Mouse (Mus musculus) CD8-positive naive resting alpha-beta T cell, adult 2 months (primary cell): ENCODE results near the gene A430078G23Rik.
A peak's percentile ranks its signal among the peaks of the same experiment; 100 is the strongest.
"Not testable (repeated sequence)": the region's sequence is repeated elsewhere in the genome, so short reads cannot be mapped to it uniquely, and the experiment has no call there.

Experiments
- DNase-seq, 2 experiments: peaks; one replicate each; pipeline ENCODE4 v3.0.0; 2022; ENCODE audit warnings: low read depth in 2 of 2, low spot score in 2 of 2

Gene A430078G23Rik

GRCm38 (mm10) chr8:3353189-3353810 is at the start of gene A430078G23Rik:
TSS of gene A430078G23Rik (plus strand) at chr8:3353415.
- peak; percentile 52 to 58 for DNase-seq

DNA sequence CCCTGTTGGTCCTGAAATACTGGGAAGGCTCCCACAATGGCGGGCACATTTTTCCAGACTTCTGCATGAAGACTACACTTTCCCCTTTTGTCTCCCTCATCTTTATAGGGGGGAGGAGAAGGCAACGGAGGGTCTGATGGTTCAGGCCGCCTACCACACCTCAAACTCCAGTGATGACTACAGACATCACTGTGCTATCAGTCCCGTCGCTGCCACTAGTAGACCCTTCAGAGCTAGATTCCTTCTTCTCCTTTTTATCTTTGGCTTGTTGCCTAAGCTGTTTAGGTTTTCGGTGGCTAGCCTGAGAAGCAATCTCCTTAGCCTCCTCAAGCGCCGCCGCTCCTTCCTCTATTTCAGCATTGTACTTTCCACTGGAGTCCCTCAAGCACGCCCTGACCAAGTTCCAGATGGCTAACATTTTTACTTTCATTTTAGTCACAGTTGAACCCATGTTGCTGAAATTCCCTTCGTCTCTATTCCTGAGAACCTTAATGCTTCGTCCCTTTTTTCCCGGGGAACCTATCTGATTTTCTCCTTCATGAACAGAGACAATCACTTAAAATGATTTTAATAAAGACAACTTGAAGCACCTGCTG is 44.9 kb upstream of the A430078G23Rik start:
- DNase-seq = not testable (repeated sequence)

DNA sequence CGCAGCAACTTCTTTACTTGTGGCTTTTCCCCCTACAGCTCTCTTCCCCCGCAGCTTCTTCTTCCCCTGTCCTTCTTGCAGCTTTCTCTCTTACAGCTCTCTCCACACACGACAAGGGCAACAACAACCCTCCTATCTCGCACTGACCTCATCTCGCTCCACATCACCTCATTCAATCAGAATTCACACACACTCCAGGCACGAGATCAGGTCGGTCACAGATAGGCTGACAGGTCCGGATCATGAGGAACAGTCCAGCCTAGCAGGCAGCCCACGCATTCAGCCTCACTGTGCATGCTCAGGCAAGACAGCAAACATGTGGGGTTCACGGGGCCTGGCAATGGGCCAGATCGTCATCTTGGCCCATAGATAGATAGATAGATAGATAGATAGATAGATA is 43.6 kb upstream of the A430078G23Rik start:
- no peak for DNase-seq

GRCm38 (mm10) chr8:3311482-3311881 is 41.7 kb upstream of the A430078G23Rik start:
- DNase-seq = no peak

- not testable (repeated sequence) for DNase-seq
These were observed 39.8 kb upstream of the A430078G23Rik start for GRCm38 (mm10) chr8:3313417-3313816.

GRCm38 (mm10) chr8:3313843-3314242 is 39.4 kb upstream of the A430078G23Rik start:
- no peak for DNase-seq

- no peak for DNase-seq
These were observed 38.9 kb upstream of the A430078G23Rik start for GRCm38 (mm10) chr8:3314345-3314744.

- DNase-seq = no peak
These were observed 36.6 kb upstream of the A430078G23Rik start for GRCm38 (mm10) chr8:3316585-3316984.

GRCm38 (mm10) chr8:3319267-3319666 is 33.9 kb upstream of the A430078G23Rik start:
- DNase-seq = not testable (repeated sequence)

- DNase-seq = peak in 1 of 2 experiments; percentile 14
These were observed 29.0 kb upstream of the A430078G23Rik start for GRCm38 (mm10) chr8:3324253-3324652.

- DNase-seq = no peak
These were observed 26.2 kb upstream of the A430078G23Rik start for GRCm38 (mm10) chr8:3327056-3327455.

- DNase-seq = peak in 1 of 2 experiments; percentile 7
These were observed 25.5 kb upstream of the A430078G23Rik start for GRCm38 (mm10) chr8:3327538-3328245.

DNA sequence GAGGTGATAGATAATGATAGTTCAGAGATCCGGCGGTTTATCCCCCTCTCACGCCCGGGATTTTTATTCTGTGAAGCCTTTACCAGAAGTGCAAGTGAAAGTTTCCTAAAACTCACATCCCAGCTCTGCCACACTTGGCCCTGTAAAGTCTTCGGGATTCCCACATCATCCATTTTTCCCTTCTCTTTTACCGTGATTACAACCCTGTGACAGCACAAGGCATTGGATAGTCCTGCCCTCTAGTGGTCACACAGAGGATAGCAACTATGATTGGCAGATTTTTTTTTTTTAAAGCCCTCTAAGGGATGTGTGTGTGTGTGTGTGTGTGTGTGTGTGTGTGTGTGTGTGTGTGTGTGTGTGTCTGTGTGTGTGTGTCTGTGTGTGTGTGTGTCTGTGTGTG is 22.6 kb upstream of the A430078G23Rik start:
- DNase-seq = peak; percentile 28 to 56

DNA sequence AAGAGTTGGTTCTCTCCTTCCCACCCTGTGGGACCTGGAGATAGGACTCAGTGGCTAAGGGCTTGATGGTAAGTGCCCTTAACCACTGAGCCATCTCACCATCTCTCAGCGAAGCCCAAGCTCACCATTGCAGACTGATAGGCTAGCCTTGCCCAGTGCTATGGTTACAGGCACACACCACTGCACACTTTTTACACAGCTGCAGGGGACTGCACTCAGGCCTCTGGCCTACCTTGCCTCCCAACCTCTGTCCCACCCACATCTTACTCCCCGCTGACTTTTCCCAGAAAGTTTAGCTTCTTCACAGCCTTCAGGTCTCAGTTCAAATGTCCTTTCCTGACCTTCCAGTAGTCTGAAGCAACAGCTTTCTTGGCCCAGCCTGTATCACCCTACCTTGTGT is 21.5 kb upstream of the A430078G23Rik start:
- DNase-seq = no peak

GRCm38 (mm10) chr8:3335881-3336280 is 17.3 kb upstream of the A430078G23Rik start:
- peak in 1 of 2 experiments; percentile 28 for DNase-seq

DNA sequence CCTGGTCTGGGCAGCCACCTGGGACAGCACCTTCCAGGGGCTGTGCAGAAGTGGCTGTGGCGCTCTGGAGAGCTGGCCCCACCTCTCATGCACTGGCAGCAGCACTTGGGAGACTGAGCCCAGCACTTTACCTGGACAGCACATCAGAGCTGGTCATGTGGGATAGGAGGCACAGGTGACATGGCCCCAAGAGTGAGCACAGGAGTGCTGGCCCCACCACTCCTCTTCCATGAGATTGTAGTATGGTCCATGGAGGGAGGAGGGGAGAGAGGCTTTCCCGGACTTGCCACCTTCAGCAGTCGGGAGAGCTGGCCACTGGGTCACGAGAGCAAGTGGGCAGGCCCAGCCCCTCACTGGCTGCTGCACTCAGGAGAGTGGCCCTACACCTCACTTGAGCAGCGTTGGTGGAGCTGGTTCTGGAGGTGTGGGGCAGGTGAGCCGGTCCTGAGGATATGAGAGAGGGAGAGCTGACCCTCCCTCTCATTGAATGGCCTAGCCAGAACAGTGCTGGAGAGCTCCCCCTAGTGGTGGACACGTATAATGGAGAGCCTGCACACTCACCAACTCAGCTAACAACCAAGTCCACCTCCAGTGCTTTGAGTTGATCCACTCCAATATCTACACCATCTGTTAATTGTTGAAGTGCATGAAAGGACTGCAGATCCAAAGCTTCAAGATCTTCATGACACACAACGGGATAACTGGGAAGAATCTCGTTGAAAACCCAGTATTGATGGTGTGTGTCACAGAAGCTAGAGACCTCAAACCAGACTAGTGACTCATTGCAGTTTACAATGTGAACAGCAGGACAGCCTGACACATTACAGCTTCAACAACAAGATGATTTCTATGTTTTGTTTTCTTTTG is 16.3 kb upstream of the A430078G23Rik start:
- peak; percentile 57 to 59 for DNase-seq

DNA sequence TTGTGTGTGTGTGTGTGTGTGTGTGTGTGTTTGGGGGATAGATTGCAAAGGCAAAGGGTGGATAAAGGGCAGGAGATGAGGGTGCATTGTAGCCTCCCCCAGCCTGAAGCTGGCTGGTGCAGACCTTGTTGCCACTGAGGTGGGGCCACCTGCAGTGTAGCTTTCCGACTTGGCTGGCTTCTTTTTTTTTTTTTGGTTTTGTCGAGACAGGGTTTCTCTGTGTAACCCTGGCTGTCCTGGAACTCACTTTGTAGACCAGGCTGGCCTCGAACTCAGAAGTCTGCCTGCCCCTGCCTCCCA is 15.7 kb upstream of the A430078G23Rik start:
- not testable (repeated sequence) for DNase-seq

DNA sequence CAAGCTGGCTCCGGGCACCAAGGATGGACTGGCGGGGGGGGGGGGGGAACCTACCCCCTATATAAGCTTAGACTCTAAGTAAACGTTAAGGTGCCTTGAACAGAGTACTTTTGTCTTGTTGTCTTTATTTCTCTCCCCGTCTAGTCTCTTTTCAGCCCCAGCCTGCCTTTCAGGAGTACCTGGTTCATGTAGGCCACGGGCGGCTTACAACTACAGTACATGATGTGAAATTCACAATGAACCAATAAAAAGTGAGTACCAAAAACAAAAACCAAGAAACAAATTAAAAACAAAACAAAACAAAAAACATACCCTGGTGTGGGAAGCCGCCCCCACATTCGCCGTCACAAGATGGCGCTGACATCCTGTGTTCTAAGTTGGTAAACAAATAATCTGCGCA is 15.2 kb upstream of the A430078G23Rik start:
- no peak for DNase-seq

- DNase-seq = not testable (repeated sequence)
These were observed 12.5 kb upstream of the A430078G23Rik start for GRCm38 (mm10) chr8:3340711-3341110.

GRCm38 (mm10) chr8:3345337-3345736 is 7.9 kb upstream of the A430078G23Rik start:
- DNase-seq = no peak

DNA sequence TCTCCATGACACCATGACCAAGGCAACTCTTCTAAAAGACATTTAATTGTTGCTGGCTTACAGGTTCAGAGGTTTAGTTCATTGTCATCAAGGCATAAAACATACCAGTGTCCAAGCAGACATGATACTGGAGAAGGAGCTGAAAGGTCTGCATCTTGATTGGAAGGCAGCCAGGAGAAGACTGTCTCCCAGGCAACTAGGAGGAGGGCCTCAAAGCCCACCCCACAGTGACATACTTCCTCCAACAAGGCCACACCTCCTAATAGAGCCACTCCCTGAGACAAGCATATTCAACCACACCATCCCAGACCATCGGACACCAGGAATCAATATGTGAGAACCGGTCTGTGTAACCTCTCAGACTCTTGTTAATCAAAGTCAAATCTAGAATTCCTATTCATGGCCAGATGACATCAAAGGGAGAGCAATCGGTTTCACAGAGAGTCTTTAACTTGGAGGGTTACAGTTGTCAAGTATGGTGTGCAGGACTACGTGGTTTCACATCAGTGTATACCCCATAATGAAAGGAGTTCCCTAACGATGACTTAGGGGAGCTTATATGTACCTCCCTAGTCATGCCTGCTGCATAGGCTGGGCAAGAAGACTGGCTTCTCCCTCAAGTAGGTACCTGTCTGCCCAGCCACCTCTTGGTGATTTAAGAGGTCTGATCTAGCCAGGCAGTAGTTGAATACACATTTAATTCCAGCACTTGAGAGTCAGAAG is 6.4 kb upstream of the A430078G23Rik start:
- DNase-seq = no peak
